Mouse (Mus musculus) ovary, adult 18-20 months (tissue): ENCODE results near the gene Macrod2.
A peak's percentile ranks its signal among the peaks of the same experiment; 100 is the strongest.

Experiments used
- DNase-seq: peaks from one replicate; pipeline ENCODE4 v3.0.0; 2022; ENCODE audit warnings: low spot score, mixed read lengths

Macrod2 gene

DNA sequence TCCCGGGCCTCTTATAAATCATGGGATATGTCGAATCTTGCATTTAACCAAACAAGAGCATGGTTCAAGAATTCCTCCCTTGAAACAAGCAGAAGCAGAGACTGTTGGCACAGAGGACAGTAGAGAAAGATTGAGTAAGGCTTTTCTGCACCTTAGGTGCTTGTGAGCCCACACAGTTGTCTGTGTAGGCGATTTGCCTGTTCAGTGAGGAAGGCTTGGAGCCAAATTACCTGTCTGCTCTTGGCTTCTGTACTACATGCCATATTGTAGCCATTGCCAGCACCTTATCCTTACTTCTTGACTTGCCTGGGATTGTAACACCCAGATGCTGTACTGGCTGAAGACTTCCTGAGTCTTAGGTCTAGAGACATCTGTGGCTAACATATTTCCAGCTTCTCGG, 1303.2 kb downstream of the Macrod2 start:
- no peak for DNase-seq

- DNase-seq: no peak
Measured at GRCm38 (mm10) chr2:141700759-141701452, 1305.8 kb downstream of the Macrod2 start.

- no peak for DNase-seq
Measured at GRCm38 (mm10) chr2:141711785-141712184, 1316.7 kb downstream of the Macrod2 start.

DNA sequence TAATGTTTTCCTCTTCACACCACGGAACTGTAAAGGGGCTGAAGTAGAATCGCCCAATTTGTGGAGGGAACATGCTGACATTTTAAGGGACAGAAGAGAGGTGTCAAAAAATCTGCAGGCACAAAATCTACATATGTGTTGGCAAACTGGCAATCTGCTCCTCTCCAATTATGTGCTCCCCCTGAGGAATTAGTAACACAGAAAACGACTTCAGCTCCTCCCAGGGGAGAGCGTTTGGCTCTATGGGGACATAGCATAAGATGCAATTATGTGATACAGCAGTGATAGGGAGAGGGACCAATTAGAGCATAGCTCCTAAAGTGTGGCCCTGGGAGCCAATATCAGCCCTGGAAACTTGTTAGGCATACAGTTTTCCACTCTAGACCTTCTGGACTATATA, 1317.2 kb downstream of the Macrod2 start:
- DNase-seq: no peak

DNA sequence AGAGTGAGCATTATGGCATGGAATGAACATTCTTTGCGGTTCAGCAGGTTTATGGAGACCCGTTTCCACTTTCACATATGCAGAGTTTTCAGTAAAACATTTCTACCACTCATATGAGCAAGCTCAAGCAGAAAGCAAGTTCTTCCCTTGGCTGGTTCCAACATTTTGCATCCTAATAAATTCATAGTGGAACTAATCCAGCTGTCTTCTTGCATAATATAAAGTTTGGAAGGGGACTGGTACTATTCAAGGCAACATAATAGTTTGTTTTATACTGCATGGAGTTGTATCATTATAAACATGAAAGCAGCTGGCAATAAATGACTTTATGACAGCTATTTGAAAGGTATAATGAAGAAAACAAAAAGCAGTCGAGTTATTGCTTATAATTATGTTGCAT, 1320.0 kb downstream of the Macrod2 start:
- DNase-seq: no peak

DNA sequence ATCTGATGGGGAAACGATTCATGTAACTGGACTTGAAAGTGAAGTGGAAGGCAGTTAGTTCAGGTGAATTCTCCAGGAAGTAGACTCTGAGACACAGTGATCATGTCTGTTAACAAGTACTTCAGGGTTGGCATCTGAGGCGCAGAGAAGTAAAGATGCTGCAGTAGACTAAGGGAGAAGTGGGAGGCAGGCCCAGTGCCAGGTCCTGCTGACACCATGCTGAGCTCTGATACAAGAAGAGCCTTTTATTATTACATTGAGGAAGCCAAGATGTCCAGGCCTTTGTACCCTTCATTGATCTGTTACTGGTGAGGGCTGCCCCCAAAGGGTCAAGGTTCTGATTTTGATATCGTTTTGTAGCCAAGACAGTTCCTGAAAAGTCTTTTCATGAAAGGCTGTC, 1327.4 kb downstream of the Macrod2 start:
- DNase-seq: no peak

DNA sequence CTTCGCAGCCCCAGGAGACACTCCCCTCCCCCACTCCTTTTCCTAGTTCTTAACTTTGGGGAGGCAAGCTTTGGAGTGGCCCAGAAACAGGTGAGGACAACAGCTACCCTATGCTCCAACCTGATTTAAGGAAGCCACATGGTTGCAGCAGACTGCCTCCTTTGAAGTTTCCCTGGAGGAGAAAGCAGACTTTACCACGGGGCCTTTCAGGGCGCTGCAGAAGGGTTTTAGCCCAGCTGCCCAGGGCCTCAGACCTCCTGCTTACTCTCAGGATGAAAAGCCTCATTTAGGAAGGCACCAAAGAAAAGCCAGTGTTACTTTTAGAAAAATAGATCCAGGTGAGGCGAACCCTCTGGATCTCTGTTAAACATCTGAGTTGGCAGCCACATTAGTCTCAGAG, 1333.9 kb downstream of the Macrod2 start:
- DNase-seq: no peak

DNA sequence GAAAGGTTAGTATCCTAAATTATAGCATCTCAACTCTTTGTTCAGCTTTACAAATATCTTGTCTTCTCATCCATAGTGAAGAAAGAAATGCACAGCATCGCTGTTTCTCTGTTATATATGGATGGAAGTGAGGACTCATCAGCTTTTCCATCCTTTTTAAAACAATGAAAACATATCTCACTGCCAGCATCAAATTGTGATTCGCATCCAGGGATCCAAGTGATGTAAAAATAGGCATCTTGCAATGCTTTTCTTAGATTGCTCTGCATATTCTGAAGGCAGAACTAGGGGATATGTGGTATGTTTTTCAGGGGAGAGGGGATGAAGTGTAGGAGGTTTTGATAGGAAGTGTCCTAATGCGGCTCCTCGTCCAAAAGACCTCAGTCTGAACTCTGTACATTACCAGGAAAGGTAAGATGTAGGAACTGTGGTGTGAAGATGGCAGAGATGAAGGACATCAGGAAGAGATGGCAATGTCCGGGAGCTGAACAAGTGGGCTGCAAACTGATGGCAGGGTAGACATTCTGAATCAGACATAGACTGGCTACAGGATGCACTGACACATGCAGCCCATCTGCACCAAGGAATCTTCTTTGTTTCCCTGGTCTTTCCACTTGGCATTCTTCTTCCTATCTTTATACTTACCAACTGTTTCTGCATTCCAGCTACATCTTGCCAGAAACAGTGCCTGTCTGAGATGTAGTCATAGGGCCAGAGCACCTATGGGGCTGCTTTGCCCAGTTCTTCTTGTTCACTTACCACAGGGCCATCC, 1341.8 kb downstream of the Macrod2 start:
- DNase-seq: no peak

DNA sequence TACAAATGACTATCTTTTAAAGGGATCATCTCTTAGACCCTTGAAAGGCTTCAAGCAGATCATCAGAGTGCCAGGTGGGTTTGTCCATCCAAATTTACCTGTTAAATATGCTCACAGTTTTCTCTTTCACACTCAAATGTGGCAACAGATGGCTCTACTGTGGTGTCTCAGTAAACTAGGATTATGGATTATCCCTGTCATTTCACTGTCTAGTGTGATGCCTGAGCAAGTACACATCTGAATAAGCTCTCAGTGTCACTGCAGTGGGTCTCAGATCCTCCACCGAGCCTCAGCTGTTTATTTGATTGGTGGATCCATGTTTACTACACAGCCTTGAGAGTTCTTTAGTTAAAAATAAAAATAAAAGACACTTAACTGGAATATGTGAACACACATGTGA, 1343.6 kb downstream of the Macrod2 start:
- no peak for DNase-seq

GRCm38 (mm10) chr2:141740318-141740717, 1345.2 kb downstream of the Macrod2 start:
- DNase-seq: no peak

DNA sequence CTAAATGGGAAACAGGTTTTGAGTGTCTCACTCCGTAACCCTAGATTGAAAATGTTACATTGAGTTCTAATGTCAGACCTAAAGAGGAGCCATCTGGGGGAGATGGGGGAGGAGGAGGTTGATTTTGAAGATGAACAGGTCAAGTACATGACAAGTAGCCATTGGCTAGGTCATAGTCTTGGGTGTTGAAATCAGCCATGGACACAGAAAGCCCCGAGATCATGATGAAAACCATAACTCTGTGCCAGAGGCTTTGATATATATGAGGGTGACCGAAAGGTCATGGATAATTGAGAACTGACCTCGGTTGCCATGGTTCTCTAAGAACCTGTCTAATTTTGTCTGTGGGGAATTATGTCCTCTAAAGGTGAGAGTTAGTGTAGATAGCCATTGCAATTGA, 1405.1 kb downstream of the Macrod2 start:
- DNase-seq: no peak

DNA sequence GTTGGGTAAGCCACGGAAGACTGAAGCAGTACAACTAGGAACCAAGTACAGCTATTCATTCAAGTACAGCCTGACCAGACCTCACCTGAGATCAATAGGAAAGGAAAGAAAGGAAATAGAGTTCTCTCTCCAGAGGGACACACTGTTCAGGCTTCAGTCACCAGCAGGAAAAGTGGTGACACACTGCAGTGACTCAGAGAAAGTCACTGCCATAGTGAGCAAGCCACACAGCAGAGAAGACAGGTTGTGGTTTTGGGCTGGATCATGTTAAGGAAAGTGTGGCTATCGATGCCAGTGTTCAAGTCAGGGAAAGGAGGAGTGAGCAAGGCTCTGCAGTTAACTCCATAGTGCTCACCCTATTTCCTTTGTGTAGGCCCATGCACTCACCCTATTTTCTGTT, 1405.8 kb downstream of the Macrod2 start:
- no peak for DNase-seq

DNA sequence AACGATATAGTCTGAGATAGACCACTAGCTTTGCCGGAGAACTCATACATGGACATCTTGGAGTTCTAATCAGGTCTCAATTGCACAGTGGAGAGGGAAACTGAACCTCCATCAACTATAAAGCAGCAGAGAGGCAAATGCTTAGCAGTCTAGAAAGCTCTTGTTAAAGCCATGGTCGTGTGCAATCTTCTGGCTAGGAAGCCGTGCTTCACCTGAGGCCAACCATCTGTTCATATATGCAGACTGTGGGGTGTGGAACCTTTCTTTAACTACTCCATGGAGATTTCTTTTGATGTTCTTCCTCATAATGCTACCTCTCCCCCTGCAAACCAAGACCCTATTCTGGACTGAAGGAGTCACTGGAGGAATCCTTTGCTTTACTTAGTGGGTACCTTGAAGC, 1421.2 kb downstream of the Macrod2 start:
- DNase-seq: no peak

DNA sequence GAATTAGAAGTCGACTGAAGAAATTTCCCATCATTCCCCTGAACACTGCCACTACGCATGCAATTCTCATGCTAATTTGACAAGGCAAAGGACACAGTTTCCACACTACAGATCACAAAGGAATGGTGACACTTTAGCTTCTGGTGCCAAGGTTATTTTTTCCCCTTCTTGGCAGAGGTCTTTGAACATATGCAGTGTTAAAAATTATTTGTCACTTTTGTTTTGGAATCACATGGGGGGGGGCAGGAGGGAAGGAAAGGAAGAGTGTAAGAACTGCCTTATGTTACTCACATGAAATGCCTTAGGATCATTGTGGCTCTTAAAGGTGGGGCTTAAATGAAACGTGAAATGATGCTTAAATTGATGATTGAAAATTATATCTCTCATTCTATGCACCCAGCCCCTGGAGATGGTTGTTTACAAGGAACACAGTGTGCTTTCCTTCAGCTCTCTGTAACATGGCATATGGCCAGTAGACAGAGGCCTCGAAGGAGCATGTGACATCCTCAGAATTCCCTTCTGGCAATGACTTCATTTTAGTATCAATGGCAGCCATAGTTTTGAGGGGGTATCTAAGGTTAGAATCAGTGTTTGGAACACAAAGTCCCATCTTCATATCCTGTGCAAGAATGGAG, 1422.6 kb downstream of the Macrod2 start:
- no peak for DNase-seq

GRCm38 (mm10) chr2:141820795-141821194, 1425.7 kb downstream of the Macrod2 start:
- DNase-seq: no peak

- DNase-seq: no peak
Measured at GRCm38 (mm10) chr2:141825606-141826495, 1430.7 kb downstream of the Macrod2 start.

DNA sequence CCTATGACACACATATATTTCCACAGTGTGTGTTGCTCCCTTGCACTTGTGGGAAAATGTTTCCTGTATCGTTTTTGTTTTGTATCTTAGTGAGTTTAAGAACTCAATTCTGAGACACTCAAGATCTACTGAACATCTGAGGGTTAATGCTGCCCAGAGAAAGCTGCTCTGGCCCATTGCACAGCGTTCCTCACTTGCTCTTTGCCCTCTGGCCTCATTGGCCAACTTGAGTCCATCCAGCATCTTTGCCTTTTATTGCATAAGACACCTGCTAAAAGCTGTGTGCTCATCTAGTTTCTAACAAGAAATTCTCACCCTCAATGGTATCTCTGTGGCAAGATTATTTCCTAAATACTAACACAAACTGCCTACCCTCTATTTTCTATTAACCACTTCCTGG, 1435.4 kb downstream of the Macrod2 start:
- no peak for DNase-seq

DNA sequence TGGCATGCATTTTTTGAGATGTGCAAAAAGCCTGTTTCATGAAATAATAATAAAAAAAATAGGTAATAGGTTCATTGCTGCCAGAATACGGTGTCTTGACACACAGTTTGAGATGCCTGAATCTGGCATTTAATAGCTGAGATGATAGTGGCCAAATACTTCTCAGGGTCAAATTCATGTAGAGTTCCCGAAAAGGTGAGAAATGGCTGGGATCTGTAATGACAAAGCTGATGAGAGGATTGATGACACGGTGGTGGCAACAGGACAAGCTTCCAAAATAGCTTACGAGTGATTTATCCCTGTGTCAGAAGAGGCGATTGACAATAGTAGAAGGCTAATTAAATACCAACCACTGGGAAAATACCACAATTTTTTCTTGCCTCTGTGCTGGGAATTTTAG, 1436.4 kb downstream of the Macrod2 start:
- no peak for DNase-seq

DNA sequence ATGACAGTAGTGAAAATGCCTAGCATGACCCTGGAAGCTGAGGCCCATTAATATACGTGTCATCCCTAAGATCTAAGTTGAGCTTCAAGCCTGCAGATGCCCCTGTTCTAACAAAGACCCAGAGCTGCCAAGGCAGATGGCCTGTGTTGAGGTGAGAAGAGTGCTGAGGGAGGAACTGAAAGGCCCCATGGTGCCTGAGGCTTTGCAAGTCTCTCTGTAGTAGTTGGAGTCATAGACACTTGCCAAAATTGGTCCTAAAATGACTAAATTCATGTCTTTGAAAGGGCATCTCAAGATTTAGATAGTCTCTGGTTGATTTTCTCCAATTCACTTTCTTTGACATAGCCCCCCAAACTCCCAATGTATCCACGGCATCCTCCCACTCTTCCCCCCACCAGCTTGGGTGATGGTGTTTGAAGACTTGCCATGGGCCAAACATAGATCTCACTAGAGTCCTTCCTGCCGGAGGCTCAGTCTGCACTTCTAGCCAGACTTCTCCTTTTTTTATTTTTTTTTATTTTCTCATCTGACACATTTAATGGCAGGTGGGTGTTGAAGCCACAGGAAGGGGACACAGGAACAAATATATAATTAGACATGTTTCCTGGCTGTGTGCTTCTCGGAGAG, 1439.2 kb downstream of the Macrod2 start:
- no peak for DNase-seq

GRCm38 (mm10) chr2:141844408-141845175, 1449.5 kb downstream of the Macrod2 start:
- DNase-seq: no peak

DNA sequence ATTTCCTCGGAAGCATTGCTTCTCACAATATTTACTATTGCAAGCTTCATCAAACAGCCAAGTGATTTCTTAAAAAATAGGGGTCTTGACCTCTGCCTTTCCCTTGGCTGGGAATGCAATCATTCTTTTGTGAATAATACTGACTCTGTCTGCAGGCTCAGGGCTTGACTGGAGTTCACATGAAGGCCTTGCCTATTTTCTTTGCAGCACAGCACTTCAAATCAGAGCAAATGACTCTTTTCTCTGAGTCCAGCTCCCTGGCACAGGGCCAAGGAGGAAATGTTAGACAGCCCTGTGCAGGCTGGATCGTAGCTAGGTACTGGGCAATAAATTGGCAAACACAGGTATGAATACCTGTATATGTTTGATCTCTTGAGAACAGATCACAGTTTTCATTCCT, 1464.1 kb downstream of the Macrod2 start:
- peak; percentile 1 for DNase-seq
